Mouse (Mus musculus) embryonic facial prominence, embryonic 14.5 days (tissue): ENCODE results near the gene Aldh3b3. TPM values are rescaled to one million over a fixed set of nuclear protein-coding genes. Genes with fewer than 3 reads are reported as not detected.
A peak's percentile ranks its signal among the peaks of the same experiment; 100 is the strongest.

Experiments
- ATAC-seq: fragments of 200-750 bp; cut with Nextera tagmentation; 2 replicates; pipeline ENCODE4 v1.8.0; 2017; ENCODE audit warnings: low read depth, moderate number of reproducible peaks, moderate TSS enrichment
- DNase-seq: peaks from one replicate; pipeline ENCODE4 v3.0.0-alpha.2; 2015; ENCODE audit warnings: low spot score
- H3K27ac ChIP-seq: fragments of 300-500 bp; sonication (generic); replicated peaks from 2 replicates; pipeline ENCODE4 v1.5.1; 2014; ENCODE audit warnings: low read depth, mild to moderate bottlenecking, low read length, moderate library complexity
- H3K27me3 ChIP-seq: fragments of 300-500 bp; sonication (generic); replicated peaks from 2 replicates; pipeline ENCODE4 v1.6.1; 2014; ENCODE audit warnings: low read length; ENCODE audit not compliant: control insufficient read depth, insufficient read depth
- H3K36me3 ChIP-seq: fragments of 300-500 bp; sonication (generic); 2 replicates; pipeline ENCODE4 v1.6.1; 2014; ENCODE audit warnings: low read length, mixed read lengths; ENCODE audit not compliant: control insufficient read depth, insufficient read depth
- H3K4me1 ChIP-seq: fragments of 300-500 bp; sonication (generic); 2 replicates; pipeline ENCODE4 v1.6.1; 2014; ENCODE audit warnings: antibody characterized with exemption, low read length; ENCODE audit not compliant: control insufficient read depth, insufficient read depth
- H3K4me2 ChIP-seq: fragments of 300-500 bp; sonication (generic); 2 replicates; pipeline ENCODE4 v1.6.1; 2014; ENCODE audit warnings: low read depth, mild to moderate bottlenecking, low read length, moderate library complexity, mixed read lengths
- H3K4me3 ChIP-seq: fragments of 300-500 bp; sonication (generic); 2 replicates; pipeline ENCODE4 v1.5.1; 2014; ENCODE audit warnings: low read depth, mild to moderate bottlenecking, low read length
- H3K9ac ChIP-seq: fragments of 300-500 bp; sonication (generic); 2 replicates; pipeline ENCODE4 v1.6.1; 2014; ENCODE audit warnings: low read depth, mild to moderate bottlenecking, low read length, moderate library complexity, mixed read lengths
- H3K9me3 ChIP-seq: fragments of 300-500 bp; sonication (generic); 2 replicates; pipeline ENCODE4 v1.6.1; 2016; ENCODE audit warnings: low read length; ENCODE audit not compliant: control insufficient read depth
- WGBS: fragments of 180-500 bp; shearing (Covaris S2); extraction: QIAGEN DNeasy Blood & Tissue Kit; methylation state at CpG from one replicate; pipeline ENCODE4 v1.1.7; 2014; 5-methylcytosine and 5-hydroxymethylcytosine counted together
- polyA plus RNA-seq: library from polyadenylated mRNA; unstranded; fragments of >200 nt; fragmentation: Nextera tagmentation; extraction: Ambion mirVana; gene quantifications from 2 replicates; pipeline ENCODE4 v1.2.1, GENCODE M21; 2014

The Aldh3b3 gene
- polyA plus RNA-seq, 1 experiment from 2014 or later, result 0.18 TPM

GRCm38 (mm10) chr19:3930262-3931057 is 28.0 kb upstream of the Aldh3b3 start:
- no peaks in the 10 kb centered on the region for H3K27me3 ChIP-seq
- H3K4me3 ChIP-seq, result no peak overlapping the region
- WGBS, result 62% methylated on average over 20 of the region's 21 CpGs
- H3K27ac ChIP-seq, result peak overlapping the region; percentile 69
- peaks cover 28% of the 10 kb centered on the region for H3K4me1 ChIP-seq
- DNase-seq, result peak; percentile 56
- H3K9ac ChIP-seq, result no peak overlapping the region
- H3K4me2 ChIP-seq, result no peak overlapping the region
- H3K36me3 ChIP-seq, result no peaks in the 10 kb centered on the region
- ATAC-seq, result no peak
- H3K9me3 ChIP-seq, result no peaks in the 10 kb centered on the region

GRCm38 (mm10) chr19:3931716-3932115 is 26.7 kb upstream of the Aldh3b3 start:
- H3K4me2 ChIP-seq, result no peak overlapping the region
- 89% methylated on average over 9 of the region's 9 CpGs for WGBS
- peaks cover 26% of the 10 kb centered on the region for H3K4me1 ChIP-seq
- H3K36me3 ChIP-seq, result no peaks in the 10 kb centered on the region
- H3K27me3 ChIP-seq, result no peaks in the 10 kb centered on the region
- H3K9ac ChIP-seq, result no peak overlapping the region
- ATAC-seq, result no peak
- H3K9me3 ChIP-seq, result no peaks in the 10 kb centered on the region
- H3K4me3 ChIP-seq, result no peak overlapping the region
- DNase-seq, result no peak
- H3K27ac ChIP-seq, result no peak overlapping the region

GRCm38 (mm10) chr19:3935032-3935895 is 23.2 kb upstream of the Aldh3b3 start, which contains the start of gene Unc93b1:
Gene Unc93b1, plus strand, starts transcription at chr19:3935186.
- peak; percentile 89 for ATAC-seq
- H3K27ac ChIP-seq, result no peak within 1 kb of the TSS
- H3K27me3 ChIP-seq, result no peaks in the 10 kb centered on the region
- H3K4me1 ChIP-seq, result peaks cover 13% of the 10 kb centered on the region
- no peaks in the 10 kb centered on the region for H3K36me3 ChIP-seq
- no peaks in the 10 kb centered on the region for H3K9me3 ChIP-seq
- H3K4me3 ChIP-seq, result peak within 1 kb of the TSS; percentile 44
- peak within 1 kb of the TSS; percentile 56 for H3K9ac ChIP-seq
- DNase-seq, result peak; percentile 87
- H3K4me2 ChIP-seq, result peak within 1 kb of the TSS; percentile 81
- WGBS, result 6% methylated on average over 42 of the region's 42 CpGs

DNA sequence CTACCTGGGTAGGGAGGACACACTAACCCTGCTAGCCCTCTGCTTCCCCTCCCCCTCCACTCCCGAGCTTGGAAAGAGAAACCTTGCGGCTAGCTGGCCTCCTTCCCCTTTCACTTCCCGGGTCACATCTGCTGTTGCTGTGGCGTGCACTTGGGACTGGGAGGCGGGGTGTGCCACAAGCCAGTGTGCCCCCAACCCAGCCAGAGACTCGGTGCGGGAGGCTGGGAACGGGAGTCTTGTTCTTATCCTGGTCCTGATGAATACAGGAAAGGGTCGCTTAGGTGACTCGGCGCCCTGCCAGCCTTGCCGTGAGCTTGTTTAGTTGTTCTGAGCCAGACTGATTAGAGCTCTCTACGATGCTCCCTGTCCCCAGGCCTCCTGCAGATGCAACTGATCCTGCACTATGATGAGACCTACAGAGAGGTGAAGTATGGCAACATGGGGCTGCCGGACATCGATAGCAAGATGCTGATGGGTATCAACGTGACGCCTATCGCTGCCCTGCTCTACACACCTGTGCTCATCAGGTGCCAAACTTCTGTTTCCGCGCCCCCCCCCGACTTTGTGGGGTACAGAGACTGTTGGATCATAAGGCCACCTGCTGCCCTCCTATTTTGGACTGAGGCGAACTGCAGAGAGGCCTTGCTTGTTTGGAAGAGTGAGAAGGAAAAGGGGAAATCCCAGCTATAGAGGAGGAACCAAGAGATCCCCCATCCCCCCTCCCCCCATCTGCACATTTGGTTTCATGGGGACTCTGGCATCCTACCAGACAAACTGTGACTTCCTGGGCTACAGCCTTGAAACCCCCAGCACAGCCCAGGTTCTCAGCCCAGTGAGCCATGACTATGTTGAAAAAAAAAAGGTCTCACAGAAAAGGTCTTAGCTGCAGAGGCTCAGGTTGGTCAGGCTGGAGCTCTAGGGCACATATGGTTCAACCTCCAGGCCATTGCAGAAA is 22.3 kb upstream of the Aldh3b3 start:
- H3K36me3 ChIP-seq, result no peaks in the 10 kb centered on the region
- peak overlapping the region; percentile 44 for H3K4me3 ChIP-seq
- H3K27ac ChIP-seq, result no peak overlapping the region
- H3K9me3 ChIP-seq, result no peaks in the 10 kb centered on the region
- WGBS, result 8% methylated on average over 22 of the region's 22 CpGs
- no peaks in the 10 kb centered on the region for H3K27me3 ChIP-seq
- H3K4me2 ChIP-seq, result peak overlapping the region; percentile 81
- 0 out of 2 replicates have a peak, but pooled peaks have one; percentile 17 for ATAC-seq
- H3K4me1 ChIP-seq, result peaks cover 13% of the 10 kb centered on the region
- H3K9ac ChIP-seq, result peak overlapping the region; percentile 56
- peak; percentile 53 for DNase-seq

DNA sequence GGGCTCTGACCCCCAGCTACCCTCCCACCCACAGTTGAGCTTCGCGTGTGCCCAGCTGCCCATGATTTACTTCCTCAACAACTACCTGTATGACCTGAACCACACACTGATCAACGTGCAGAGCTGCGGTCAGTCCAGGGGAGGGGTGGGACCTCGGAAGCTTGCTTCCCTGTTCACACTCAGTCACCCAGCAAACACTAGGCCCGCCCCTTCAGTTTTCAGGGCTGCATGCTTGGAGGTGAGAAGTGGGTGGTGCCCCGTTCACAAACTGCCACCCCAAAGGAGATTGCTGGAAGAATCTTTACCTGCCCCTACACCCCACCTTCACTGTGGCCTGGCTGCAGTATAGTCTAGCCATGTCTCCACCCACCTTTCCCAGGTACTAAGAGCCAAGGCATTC is 16.1 kb upstream of the Aldh3b3 start:
- Histone ChIP-seq H3K4me2 (no peak overlapping the region), H3K27me3 (no peaks in the 10 kb centered on the region), H3K4me3 (no peak overlapping the region), H3K9me3 (no peaks in the 10 kb centered on the region), H3K36me3 (no peaks in the 10 kb centered on the region), H3K27ac (no peak overlapping the region), H3K9ac (no peak overlapping the region), H3K4me1 (no peaks in the 10 kb centered on the region)
- whole genome bisulfite sequencing, result 88% methylated on average over 7 of the region's 7 CpGs
- DNase-seq (no peak), ATAC-seq (no peak)

DNA sequence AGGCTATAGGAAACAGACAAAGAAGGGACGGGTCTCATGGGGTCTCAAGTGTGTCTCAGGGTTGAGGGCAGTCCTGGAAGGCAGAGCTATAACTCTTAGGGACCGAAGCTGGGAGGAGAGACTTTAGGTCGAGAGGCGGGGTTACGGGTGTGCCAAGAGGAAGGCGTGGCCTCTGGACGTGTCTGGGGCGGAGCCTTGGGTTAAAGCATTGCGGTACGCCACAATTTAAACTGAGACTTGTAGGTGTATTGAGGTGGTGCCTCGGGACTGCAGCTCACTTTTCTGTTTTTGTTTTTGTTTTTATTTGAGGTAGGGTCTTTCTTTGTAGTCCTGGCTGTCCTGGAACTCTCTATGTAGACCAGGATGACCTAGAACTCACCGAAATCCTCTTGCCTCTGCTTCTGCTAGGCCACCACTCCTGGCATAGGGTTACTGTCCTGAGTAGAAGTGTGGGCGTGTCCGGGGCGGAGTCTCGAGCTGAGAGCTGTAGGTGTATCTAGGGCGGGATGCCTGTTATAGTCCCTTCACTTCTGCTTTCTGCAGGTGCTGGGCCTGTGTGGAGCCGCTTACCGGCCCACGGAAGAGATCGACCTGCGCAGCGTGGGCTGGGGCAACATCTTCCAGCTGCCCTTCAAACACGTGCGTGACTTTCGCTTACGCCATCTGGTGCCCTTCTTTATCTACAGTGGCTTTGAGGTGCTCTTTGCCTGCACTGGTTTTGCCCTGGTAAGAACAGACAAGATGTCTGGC is 15.3 kb upstream of the Aldh3b3 start:
- Histone ChIP-seq H3K27me3 (no peaks in the 10 kb centered on the region), H3K4me3 (no peak overlapping the region), H3K36me3 (no peaks in the 10 kb centered on the region), H3K9me3 (no peaks in the 10 kb centered on the region), H3K4me2 (peak overlapping the region; percentile 20; the same call in 1 of the 2 replicates), H3K4me1 (no peaks in the 10 kb centered on the region), H3K9ac (no peak overlapping the region), H3K27ac (no peak overlapping the region)
- 21% methylated on average over 24 of the region's 27 CpGs for WGBS
- DNase-seq (no peak), ATAC-seq (no peak)

- no peaks in the 10 kb centered on the region for H3K36me3 ChIP-seq
- no peaks in the 10 kb centered on the region for H3K4me1 ChIP-seq
- H3K9ac ChIP-seq, result no peak overlapping the region
- no peak overlapping the region for H3K27ac ChIP-seq
- ATAC-seq, result no peak
- no peak overlapping the region for H3K4me2 ChIP-seq
- no peak for DNase-seq
- no peaks in the 10 kb centered on the region for H3K9me3 ChIP-seq
- no peaks in the 10 kb centered on the region for H3K27me3 ChIP-seq
- WGBS, result 26% methylated on average over 10 of the region's 10 CpGs
- H3K4me3 ChIP-seq, result no peak overlapping the region
Observed at GRCm38 (mm10) chr19:3945872-3946564, 12.4 kb upstream of the Aldh3b3 start.
